Mouse (Mus musculus): Measurements from ENCODE around the gene Adprh.

Gene Adprh

GRCm38 (mm10) chr16:38398266-38398665, 54.2 kb downstream of the Adprh start:
- DNase-seq (ENCODE audit: low spot score in 2 of 2), result no peak

GRCm38 (mm10) chr16:38396155-38396554, 56.3 kb downstream of the Adprh start:
- DNase-seq (ENCODE audit: low spot score in 2 of 2), result peak in 1 of 2 experiments; percentile 49

DNA sequence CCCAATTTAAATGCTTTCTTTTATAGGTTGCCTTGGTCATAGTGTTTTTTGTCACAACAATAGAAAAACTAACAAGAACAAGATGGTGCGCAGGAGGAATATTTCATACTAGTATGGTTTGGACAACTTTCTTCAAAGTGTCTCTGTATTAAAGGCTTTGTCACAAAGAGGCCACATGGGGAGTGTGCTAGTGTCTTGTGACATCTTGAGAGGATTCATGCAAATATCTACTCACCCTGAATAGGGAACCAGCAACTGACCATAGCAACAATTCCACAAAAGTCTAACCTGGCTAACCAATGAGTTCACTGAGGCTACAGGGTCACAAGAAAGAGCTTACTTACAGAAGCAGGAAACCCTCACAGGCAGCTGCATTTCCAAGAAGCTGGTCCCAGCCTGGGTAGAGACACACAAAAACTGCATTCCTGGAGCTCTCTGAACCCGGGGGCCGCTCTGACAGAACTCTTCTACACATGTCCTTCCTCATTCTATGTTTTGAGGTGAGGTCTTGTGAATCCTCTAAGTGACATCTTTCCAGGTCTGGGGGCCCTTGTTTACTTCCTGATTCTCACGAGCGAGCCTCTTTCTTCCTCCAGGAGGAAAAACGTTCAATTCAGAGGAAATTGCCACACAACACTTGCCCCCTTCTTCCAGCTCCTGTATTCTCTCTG, 57.3 kb downstream of the Adprh start:
- no peak for DNase-seq (ENCODE audit: low spot score in 2 of 2)

DNA sequence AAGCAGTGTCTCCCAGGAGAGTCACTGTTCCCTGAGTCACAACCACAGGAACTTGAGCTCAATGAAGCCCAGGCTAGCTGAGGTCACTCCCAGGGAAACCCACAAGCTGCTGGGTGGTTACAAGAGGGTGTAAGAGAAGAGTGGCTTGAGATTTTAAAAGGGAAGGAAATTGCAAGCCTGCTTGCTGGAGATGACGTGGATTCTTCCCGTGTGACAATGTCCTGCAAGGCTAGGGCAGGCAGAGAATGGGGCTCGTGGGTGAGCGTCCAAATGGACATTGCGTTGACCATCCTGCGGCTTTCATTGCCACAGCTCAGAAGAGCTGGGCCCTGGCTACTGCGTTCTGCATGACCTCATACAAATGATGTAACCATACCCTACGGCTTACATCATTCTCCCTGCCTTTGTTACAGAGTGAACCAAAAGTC, 58.3 kb downstream of the Adprh start:
- DNase-seq (ENCODE audit: low spot score in 2 of 2), result no peak

Data from urinary bladder, adult 18-20 months (tissue).